Mouse (Mus musculus) E14TG2a.4 (cell line): ENCODE data around the gene Lrfn5.

Experiments
- H3K27me3 ChIP-seq: 2 replicates; pipeline ENCODE4 v1.6.1; 2014; ENCODE audit warnings: low read length, control low read depth; ENCODE audit not compliant: insufficient read depth
- H3K36me3 ChIP-seq: 2 replicates; pipeline ENCODE4 v1.6.1; 2014; ENCODE audit warnings: low read length, control low read depth; ENCODE audit not compliant: insufficient read depth
- H3K4me1 ChIP-seq: replicated peaks from 2 replicates; pipeline ENCODE4 v1.6.1; 2014; ENCODE audit warnings: low read depth, low read length, control low read depth
- H3K4me3 ChIP-seq: replicated peaks from 2 replicates; pipeline ENCODE4 v1.5.1; 2014; ENCODE audit warnings: mild to moderate bottlenecking, low read length
- H3K9me3 ChIP-seq: 2 replicates; pipeline ENCODE4 v1.6.1; 2014; ENCODE audit warnings: low read length, control low read depth
- CTCF ChIP-seq: conservative IDR thresholded peaks from 2 replicates; pipeline ENCODE4 v1.5.1; 2014; ENCODE audit warnings: low read length
- NANOG ChIP-seq: IDR thresholded peaks from 2 replicates; pipeline ENCODE4 v1.6.1; 2014; ENCODE audit warnings: borderline replicate concordance, low read length, mixed read lengths
- POU5F1 ChIP-seq: IDR thresholded peaks from 2 replicates; pipeline ENCODE4 v1.6.1; 2014; ENCODE audit warnings: low read length, borderline replicate concordance

Lrfn5 gene

DNA sequence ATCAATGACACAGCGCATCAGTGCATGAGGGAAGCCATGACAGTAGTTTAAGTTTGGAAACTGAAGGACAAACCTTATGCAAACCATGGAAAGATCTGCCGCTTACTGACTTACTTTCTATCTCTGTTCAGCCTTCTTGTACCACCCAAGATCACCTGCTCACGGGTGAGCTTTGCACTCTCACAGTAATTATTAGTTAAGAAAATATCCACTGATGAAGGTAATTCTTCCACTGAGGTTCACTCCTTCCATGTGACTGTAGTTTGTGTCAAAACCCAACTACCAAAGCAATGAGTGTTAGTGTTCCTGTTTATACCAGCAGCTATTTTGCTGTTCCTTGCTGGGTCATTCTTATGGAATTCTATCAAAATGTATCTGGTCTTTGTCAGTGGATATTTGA is 84.9 kb downstream of the Lrfn5 start:
- H3K4me3 ChIP-seq = no peak overlapping the region
- H3K36me3 ChIP-seq = no peaks in the 10 kb centered on the region
- peaks cover 16% of the 10 kb centered on the region for H3K4me1 ChIP-seq
- no peaks in the 10 kb centered on the region for H3K9me3 ChIP-seq
- no peaks in the 10 kb centered on the region for H3K27me3 ChIP-seq
- TF ChIP-seq NANOG (no peak), CTCF (no peak), POU5F1 (no peak)

DNA sequence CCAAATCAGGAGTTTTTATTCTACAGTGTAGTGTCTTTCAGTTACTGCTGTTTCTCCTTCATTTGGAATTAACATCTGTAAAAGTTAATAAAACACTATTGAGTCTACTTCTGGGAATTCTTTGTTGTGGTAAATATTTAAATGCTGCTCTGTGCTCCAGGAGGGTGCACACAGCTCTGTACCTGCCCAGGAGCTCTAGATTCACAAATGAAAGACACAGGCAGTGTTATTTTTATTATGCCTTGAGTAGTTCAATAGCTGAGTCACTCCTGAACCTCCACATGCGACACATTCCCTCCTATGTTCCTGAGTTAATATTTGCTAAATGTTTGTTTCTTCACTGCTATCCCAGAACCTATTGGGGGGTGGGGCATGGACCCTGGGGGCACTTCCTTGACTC is 87.1 kb downstream of the Lrfn5 start:
- Histone ChIP-seq H3K27me3 (no peaks in the 10 kb centered on the region), H3K9me3 (no peaks in the 10 kb centered on the region), H3K36me3 (no peaks in the 10 kb centered on the region), H3K4me1 (peaks cover 16% of the 10 kb centered on the region), H3K4me3 (no peak overlapping the region)
- TF ChIP-seq NANOG (peak; percentile 55; the same call in 1 of the 2 replicates), CTCF (no peak)

- H3K9me3 ChIP-seq = no peaks in the 10 kb centered on the region
- H3K4me1 ChIP-seq = peaks cover 12% of the 10 kb centered on the region
- no peak overlapping the region for H3K4me3 ChIP-seq
- no peak for TF ChIP-seq NANOG
- TF ChIP-seq POU5F1 = no peak
- no peak for TF ChIP-seq CTCF
- no peaks in the 10 kb centered on the region for H3K36me3 ChIP-seq
- no peaks in the 10 kb centered on the region for H3K27me3 ChIP-seq
Observed at GRCm38 (mm10) chr12:61624532-61624931, 101.6 kb downstream of the Lrfn5 start.

- Histone ChIP-seq H3K4me1 (no peaks in the 10 kb centered on the region), H3K27me3 (no peaks in the 10 kb centered on the region), H3K9me3 (no peaks in the 10 kb centered on the region), H3K36me3 (no peaks in the 10 kb centered on the region), H3K4me3 (no peak overlapping the region)
- TF ChIP-seq CTCF = no peak
- no peak for TF ChIP-seq POU5F1
- no peak for TF ChIP-seq NANOG
Observed at GRCm38 (mm10) chr12:61654380-61654779, 131.4 kb downstream of the Lrfn5 start.

- Histone ChIP-seq H3K9me3 (no peaks in the 10 kb centered on the region), H3K4me3 (no peak overlapping the region), H3K27me3 (no peaks in the 10 kb centered on the region), H3K4me1 (no peaks in the 10 kb centered on the region), H3K36me3 (no peaks in the 10 kb centered on the region)
- TF ChIP-seq NANOG (no peak), POU5F1 (no peak), CTCF (peak; percentile 41)
Observed at GRCm38 (mm10) chr12:61723158-61723557, 200.2 kb downstream of the Lrfn5 start.

DNA sequence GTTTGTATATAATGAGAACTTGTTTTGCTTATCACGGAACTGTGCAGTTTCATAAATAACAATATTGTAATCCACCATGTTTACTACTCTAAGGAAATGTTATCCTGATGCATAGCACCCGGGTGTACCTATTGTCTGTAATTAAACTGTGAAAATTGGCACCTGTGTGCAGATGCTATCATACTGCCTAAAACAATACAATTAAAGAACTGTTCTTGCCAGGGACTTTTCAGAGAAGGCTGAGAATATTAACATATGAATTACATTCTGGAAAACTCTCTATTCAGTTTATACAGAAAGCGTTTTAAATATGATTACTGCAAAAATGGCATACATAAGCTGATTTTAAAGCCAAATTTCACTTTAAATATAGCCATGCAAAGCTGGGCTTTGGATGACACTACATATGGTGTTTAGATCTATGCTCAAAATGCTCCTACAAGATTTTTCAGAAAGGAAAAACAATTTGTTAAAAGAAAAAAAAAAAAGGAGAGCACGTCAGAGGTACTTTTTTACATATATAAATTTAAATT is 284.2 kb downstream of the Lrfn5 start:
- Histone ChIP-seq H3K36me3 (no peaks in the 10 kb centered on the region), H3K4me1 (no peaks in the 10 kb centered on the region), H3K4me3 (no peak overlapping the region), H3K9me3 (no peaks in the 10 kb centered on the region), H3K27me3 (no peaks in the 10 kb centered on the region)
- TF ChIP-seq POU5F1 (no peak), CTCF (no peak), NANOG (no peak)

DNA sequence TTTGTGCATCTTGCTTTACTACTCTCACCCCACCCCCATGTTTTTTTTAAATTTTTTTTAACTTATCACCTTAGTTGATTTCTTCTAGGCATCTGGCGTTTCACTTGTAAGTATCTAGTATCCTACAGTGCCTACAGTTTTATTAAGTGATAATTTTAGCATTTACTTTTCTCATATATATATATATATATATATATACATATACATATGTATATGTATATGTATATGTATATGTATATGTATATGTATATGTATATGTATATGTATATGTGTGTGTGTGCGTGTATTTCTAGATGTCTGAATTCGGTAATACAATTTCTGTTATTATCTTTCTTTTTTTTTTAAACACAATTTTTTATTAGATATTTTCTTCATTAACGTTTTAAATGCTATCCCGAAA is 300.7 kb downstream of the Lrfn5 start:
- Histone ChIP-seq H3K27me3 (no peaks in the 10 kb centered on the region), H3K4me1 (no peaks in the 10 kb centered on the region), H3K36me3 (no peaks in the 10 kb centered on the region), H3K4me3 (no peak overlapping the region), H3K9me3 (no peaks in the 10 kb centered on the region)
- TF ChIP-seq CTCF (no peak), POU5F1 (no peak)

GRCm38 (mm10) chr12:61826311-61826710 is 303.4 kb downstream of the Lrfn5 start:
- no peaks in the 10 kb centered on the region for H3K9me3 ChIP-seq
- H3K4me3 ChIP-seq = no peak overlapping the region
- no peaks in the 10 kb centered on the region for H3K27me3 ChIP-seq
- H3K36me3 ChIP-seq = no peaks in the 10 kb centered on the region
- no peaks in the 10 kb centered on the region for H3K4me1 ChIP-seq
- TF ChIP-seq POU5F1 = no peak
- peak; percentile 55 for TF ChIP-seq CTCF

DNA sequence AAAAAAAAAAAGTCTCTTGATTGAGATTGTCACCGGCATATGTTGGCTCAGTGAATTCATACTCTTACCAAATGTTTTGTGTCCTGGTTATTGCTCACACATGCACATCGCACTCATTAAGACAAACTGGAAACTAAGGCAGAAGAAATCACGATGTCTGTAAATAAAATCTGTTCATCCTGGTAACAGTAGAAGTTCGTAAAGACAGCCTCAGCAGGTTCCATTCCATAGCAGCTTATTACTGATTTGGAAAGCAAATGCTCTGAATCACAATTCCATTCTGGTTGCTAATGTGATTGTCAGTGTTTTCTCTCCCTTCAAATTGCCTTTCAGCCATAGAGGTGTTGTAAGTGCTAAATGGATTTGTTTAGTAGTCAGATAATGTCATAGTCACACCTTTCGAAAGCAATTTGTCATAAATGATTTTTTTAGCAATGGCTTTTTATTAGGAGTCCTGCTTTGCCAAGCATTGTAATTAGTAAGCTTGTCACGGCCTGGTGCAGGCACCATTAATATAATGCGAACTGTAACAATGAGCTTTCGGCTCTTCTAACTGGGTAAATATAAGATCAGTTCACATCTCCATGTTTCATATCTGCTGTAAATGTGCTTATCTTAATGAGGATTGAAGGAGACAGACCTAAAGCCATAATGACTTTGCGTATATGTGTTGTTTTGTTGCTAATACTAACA is 319.8 kb downstream of the Lrfn5 start:
- H3K9me3 ChIP-seq = no peaks in the 10 kb centered on the region
- no peak for TF ChIP-seq CTCF
- TF ChIP-seq POU5F1 = no peak
- no peak for TF ChIP-seq NANOG
- no peak overlapping the region for H3K4me3 ChIP-seq
- H3K4me1 ChIP-seq = no peaks in the 10 kb centered on the region
- no peaks in the 10 kb centered on the region for H3K27me3 ChIP-seq
- no peaks in the 10 kb centered on the region for H3K36me3 ChIP-seq
